Comparison of ENCODE assay signal across 8 mouse cellular contexts in the genomic region with DNA sequence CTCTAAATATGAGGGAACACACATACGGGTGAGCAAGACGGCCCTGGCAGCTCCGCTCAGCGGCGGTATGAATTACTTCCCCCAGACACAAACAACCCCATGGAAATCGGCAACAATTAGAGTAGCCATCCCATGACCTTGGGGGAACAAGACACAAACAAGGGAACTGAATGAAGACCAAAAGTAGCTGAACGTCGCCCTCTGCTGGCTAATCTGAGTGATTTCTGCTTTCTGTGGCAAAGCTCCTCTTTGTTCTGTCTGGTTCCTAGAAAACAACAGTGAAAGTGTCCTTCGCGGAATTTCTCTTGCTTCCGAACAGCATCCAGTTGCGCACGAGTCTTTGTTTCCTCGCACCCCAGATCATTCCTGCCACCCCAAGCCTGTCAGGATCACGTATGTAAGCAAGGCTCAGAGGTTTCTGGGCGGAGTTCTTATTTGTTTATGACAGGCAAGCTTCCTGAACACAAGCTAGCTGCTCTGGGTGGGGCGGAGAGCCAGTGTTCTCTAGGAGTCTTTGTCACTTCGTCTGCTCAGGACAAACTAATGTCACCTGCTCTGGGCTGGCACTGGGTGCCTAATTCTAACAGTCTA. TPM values are rescaled to one million over a fixed set of nuclear protein-coding genes. Genes with fewer than 3 reads are reported as not detected.
DNase-seq lines count a peak whose midpoint lies in the region; ATAC-seq lines count a peak whose summit lies in the region.

Rnasel (plus strand) TSS at position 216 of the 591 bp plus-strand sequence.

- peak within 1 kb of the TSS; percentile 60 for H3K4me2 ChIP-seq in forebrain, embryonic 14.5 days (ENCODE audit: low read length)

- peaks cover 20% of the 10 kb centered on the region for H3K4me1 ChIP-seq in forebrain, embryonic 14.5 days (ENCODE audit: control insufficient read depth, insufficient read depth, low read length)

- whole genome bisulfite sequencing in forebrain, embryonic 14.5 days = 4% methylated on average over 18 of the region's 18 CpGs

- peak within 1 kb of the TSS; percentile 78 for H3K27ac ChIP-seq in forebrain, embryonic 14.5 days (ENCODE audit: low read depth, low read length)

- DNase-seq in NIH3T3 (ENCODE audit: low read depth) = peak; percentile 91
- DNase-seq in c-Kit-positive CD71-positive TER-119-negative erythroid progenitor cells, embryonic 14.5 days (ENCODE audit: low read depth) = peak; percentile 82
- DNase-seq in forebrain, embryonic 14.5 days (ENCODE audit: low spot score) = peak; percentile 94
- peak; percentile 72 to 82 for DNase-seq in layer of hippocampus, postnatal 10 days (ENCODE audit: low spot score in 2 of 2)
- peak; percentile 80 for DNase-seq in lung, postnatal 25 days (ENCODE audit: low spot score)
- DNase-seq in ovary, postnatal 36 days (ENCODE audit: low spot score) = peak; percentile 68
- DNase-seq in urinary bladder, adult 2 months (ENCODE audit: low spot score) = no peak

- H3K27me3 ChIP-seq in forebrain, embryonic 14.5 days (replicated peaks; ENCODE audit: control insufficient read depth, insufficient read depth, low read length) = no peaks in the 10 kb centered on the region

- H3K9me3 ChIP-seq in forebrain, embryonic 14.5 days (replicated peaks; ENCODE audit: control insufficient read depth, low read length) = no peaks in the 10 kb centered on the region

- peak; percentile 60 for ATAC-seq in forebrain, embryonic 14.5 days
- peak; percentile 51 to 65 for ATAC-seq in hematopoietic stem cell, adult 5-6 weeks (replicated peaks in 1 of 2; ENCODE audit: insufficient read depth in 1 of 2, low FRiP score in 2 of 2, low TSS enrichment in 1 of 2, low read depth in 1 of 2, poor library complexity in 2 of 2, severe bottlenecking in 2 of 2)

- H3K9ac ChIP-seq in forebrain, embryonic 14.5 days (ENCODE audit: low read length) = peak within 1 kb of the TSS; percentile 83

- H3K36me3 ChIP-seq in forebrain, embryonic 14.5 days (ENCODE audit: control insufficient read depth, insufficient read depth, low read length) = 0 out of 2 replicates have a peak, but pooled peaks cover 5% of the 10 kb centered on the region

- peak within 1 kb of the TSS; percentile 40 for H3K4me3 ChIP-seq in forebrain, embryonic 14.5 days (ENCODE audit: low read depth, low read length)

RNA-seq across cellular contexts. Expression of gene Rnasel, which starts in this region (rescaled TPM):
- 29.9 and 37.3 TPM in 2 replicates for polyA plus RNA-seq in forebrain, embryonic 14.5 days (2014; fragmentation: Nextera tagmentation; extraction: Ambion mirVana)
- total RNA-seq in hematopoietic stem cell, adult 5-6 weeks (2017) = 76.4 and 117 TPM in 2 replicates
- 10 to 100 TPM; 14.7 to 16.0 TPM for total RNA-seq in layer of hippocampus, postnatal 10 days (2021)
- 15.7 and 20.8 TPM in 2 replicates for polyA plus RNA-seq in urinary bladder, adult 2 months (2012; rRNA removed)
